Mouse (Mus musculus) heart, postnatal 0 days (tissue): ENCODE measurements around the gene Dnajc3.

Source experiments
- CTCF ChIP-seq: IDR thresholded peaks from 2 replicates; pipeline ENCODE4 v1.5.1; 2016; ENCODE audit warnings: antibody characterized with exemption, control low read depth, low read depth
- EP300 ChIP-seq: IDR thresholded peaks from 2 replicates; pipeline ENCODE4 v1.6.1; 2016; ENCODE audit warnings: antibody characterized with exemption, low read depth

GRCm38 (mm10) chr14:118987523-118988496, 50.0 kb downstream of the Dnajc3 start:
- TF ChIP-seq CTCF (no peak), EP300 (no peak)
